Mouse (Mus musculus): ENCODE data around the gene Tlk1. TPM values are rescaled to one million over a fixed set of nuclear protein-coding genes. Genes with fewer than 3 reads are reported as not detected.
A peak's percentile ranks its signal among the peaks of the same experiment; 100 is the strongest.

Gene Tlk1
- 24.4 and 28.0 TPM in 2 replicates for polyA plus RNA-seq (2015; fragmentation: Nextera tagmentation; extraction: Ambion mirVana)

- H3K36me3 ChIP-seq, result no peaks in the 10 kb centered on the region
- peaks cover 22% of the 10 kb centered on the region for H3K4me1 ChIP-seq (replicated peaks)
- peak within 1 kb of the TSS; percentile 100 for H3K27ac ChIP-seq
- H3K9ac ChIP-seq, result peak within 1 kb of the TSS; percentile 100
- WGBS, result under 1% methylated on average over 52 of the region's 118 CpGs
- peak within 1 kb of the TSS; percentile 98 for H3K4me3 ChIP-seq
- H3K9me3 ChIP-seq (replicated peaks), result no peaks in the 10 kb centered on the region
- no peaks in the 10 kb centered on the region for H3K27me3 ChIP-seq
- H3K4me2 ChIP-seq, result peak within 1 kb of the TSS; percentile 67
- peak; percentile 88 for ATAC-seq (replicated peaks; ENCODE audit: insufficient number of reproducible peaks, insufficient read depth, low FRiP score, low read depth)
Measured at GRCm38 (mm10) chr2:70825371-70826051, at the start of gene Tlk1. TSS of gene Tlk1 (minus strand) at chr2:70825728.

- no peak overlapping the region for H3K27ac ChIP-seq
Measured at GRCm38 (mm10) chr2:70875129-70875528, 49.6 kb upstream of the Tlk1 start.

GRCm38 (mm10) chr2:70873168-70873567, 47.6 kb upstream of the Tlk1 start:
- Histone ChIP-seq H3K9me3 (replicated peaks) (no peaks in the 10 kb centered on the region), H3K4me3 (no peak overlapping the region), H3K36me3 (no peaks in the 10 kb centered on the region), H3K9ac (no peak overlapping the region), H3K4me2 (no peak overlapping the region), H3K4me1 (replicated peaks) (0 out of 2 replicates have a peak, but pooled peaks cover 3% of the 10 kb centered on the region), H3K27ac (no peak overlapping the region), H3K27me3 (no peaks in the 10 kb centered on the region)
- 77% methylated on average over 5 of the region's 5 CpGs for WGBS
- ATAC-seq (replicated peaks; ENCODE audit: insufficient number of reproducible peaks, insufficient read depth, low FRiP score, low read depth), result no peak

More at GRCm38 (mm10) chr2:70875129-70875528, 49.6 kb upstream of the Tlk1 start:
- H3K36me3 ChIP-seq, result no peaks in the 10 kb centered on the region
- no peak overlapping the region for H3K4me3 ChIP-seq
- H3K9ac ChIP-seq, result no peak overlapping the region
- peaks cover 4% of the 10 kb centered on the region; the same call in 1 of the 2 replicates for H3K9me3 ChIP-seq (replicated peaks)
- WGBS, result 76% methylated on average over 4 of the region's 4 CpGs
- ATAC-seq (replicated peaks; ENCODE audit: insufficient number of reproducible peaks, insufficient read depth, low FRiP score, low read depth), result no peak
- H3K27me3 ChIP-seq, result no peaks in the 10 kb centered on the region
- H3K4me2 ChIP-seq, result no peak overlapping the region
- H3K4me1 ChIP-seq (replicated peaks), result 0 out of 2 replicates have a peak, but pooled peaks cover 3% of the 10 kb centered on the region

GRCm38 (mm10) chr2:70871466-70872022, 46.0 kb upstream of the Tlk1 start:
- Histone ChIP-seq H3K4me2 (no peak overlapping the region), H3K4me1 (replicated peaks) (0 out of 2 replicates have a peak, but pooled peaks cover 3% of the 10 kb centered on the region), H3K27me3 (no peaks in the 10 kb centered on the region), H3K27ac (no peak overlapping the region), H3K4me3 (no peak overlapping the region), H3K9me3 (replicated peaks) (no peaks in the 10 kb centered on the region), H3K36me3 (no peaks in the 10 kb centered on the region), H3K9ac (no peak overlapping the region)
- WGBS, result 28% methylated on average over 8 of the region's 8 CpGs
- no peak for ATAC-seq (replicated peaks; ENCODE audit: insufficient number of reproducible peaks, insufficient read depth, low FRiP score, low read depth)

- H3K4me1 ChIP-seq (replicated peaks), result 0 out of 2 replicates have a peak, but pooled peaks cover 3% of the 10 kb centered on the region
- no peak overlapping the region for H3K9ac ChIP-seq
- 63% methylated on average over 6 of the region's 6 CpGs for WGBS
- H3K4me2 ChIP-seq, result no peak overlapping the region
- H3K4me3 ChIP-seq, result no peak overlapping the region
- no peak overlapping the region for H3K27ac ChIP-seq
- H3K27me3 ChIP-seq, result no peaks in the 10 kb centered on the region
- H3K9me3 ChIP-seq (replicated peaks), result no peaks in the 10 kb centered on the region
- H3K36me3 ChIP-seq, result no peaks in the 10 kb centered on the region
- no peak for ATAC-seq (replicated peaks; ENCODE audit: insufficient number of reproducible peaks, insufficient read depth, low FRiP score, low read depth)
Measured at GRCm38 (mm10) chr2:70870819-70871218, 45.3 kb upstream of the Tlk1 start.

- Histone ChIP-seq H3K27me3 (no peaks in the 10 kb centered on the region), H3K4me2 (no peak overlapping the region), H3K4me3 (no peak overlapping the region), H3K27ac (no peak overlapping the region), H3K9ac (no peak overlapping the region), H3K9me3 (replicated peaks) (no peaks in the 10 kb centered on the region), H3K4me1 (replicated peaks) (0 out of 2 replicates have a peak, but pooled peaks cover 3% of the 10 kb centered on the region), H3K36me3 (no peaks in the 10 kb centered on the region)
- ATAC-seq (replicated peaks; ENCODE audit: insufficient number of reproducible peaks, insufficient read depth, low FRiP score, low read depth), result no peak
- 74% methylated on average over 3 of the region's 3 CpGs for WGBS
Measured at GRCm38 (mm10) chr2:70869116-70869515, 43.6 kb upstream of the Tlk1 start.

- H3K9me3 ChIP-seq (replicated peaks), result no peaks in the 10 kb centered on the region
- 0 out of 2 replicates have a peak, but pooled peaks cover 3% of the 10 kb centered on the region for H3K4me1 ChIP-seq (replicated peaks)
- H3K4me2 ChIP-seq, result no peak overlapping the region
- ATAC-seq (replicated peaks; ENCODE audit: insufficient number of reproducible peaks, insufficient read depth, low FRiP score, low read depth), result no peak
- 72% methylated on average over 3 of the region's 3 CpGs for WGBS
- no peak overlapping the region for H3K4me3 ChIP-seq
- no peaks in the 10 kb centered on the region for H3K27me3 ChIP-seq
- H3K9ac ChIP-seq, result no peak overlapping the region
- no peak overlapping the region for H3K27ac ChIP-seq
- no peaks in the 10 kb centered on the region for H3K36me3 ChIP-seq
Measured at GRCm38 (mm10) chr2:70867231-70867630, 41.7 kb upstream of the Tlk1 start.

GRCm38 (mm10) chr2:70862881-70863280, 37.4 kb upstream of the Tlk1 start:
- Histone ChIP-seq H3K4me1 (replicated peaks) (no peaks in the 10 kb centered on the region), H3K4me2 (no peak overlapping the region), H3K27ac (no peak overlapping the region), H3K36me3 (no peaks in the 10 kb centered on the region), H3K4me3 (no peak overlapping the region), H3K9ac (no peak overlapping the region), H3K9me3 (replicated peaks) (no peaks in the 10 kb centered on the region), H3K27me3 (no peaks in the 10 kb centered on the region)
- ATAC-seq (replicated peaks; ENCODE audit: insufficient number of reproducible peaks, insufficient read depth, low FRiP score, low read depth), result no peak
- 75% methylated on average over 5 of the region's 5 CpGs for WGBS

- ATAC-seq (replicated peaks; ENCODE audit: insufficient number of reproducible peaks, insufficient read depth, low FRiP score, low read depth), result no peak
Measured at GRCm38 (mm10) chr2:70859740-70860139, 34.2 kb upstream of the Tlk1 start.

GRCm38 (mm10) chr2:70856971-70857370, 31.4 kb upstream of the Tlk1 start:
- H3K4me2 ChIP-seq, result no peak overlapping the region
- no peaks in the 10 kb centered on the region for H3K36me3 ChIP-seq
- no peaks in the 10 kb centered on the region for H3K27me3 ChIP-seq
- H3K9me3 ChIP-seq (replicated peaks), result no peaks in the 10 kb centered on the region
- ATAC-seq (replicated peaks; ENCODE audit: insufficient number of reproducible peaks, insufficient read depth, low FRiP score, low read depth), result no peak
- peaks cover 6% of the 10 kb centered on the region for H3K4me1 ChIP-seq (replicated peaks)
- WGBS, result 77% methylated on average over 3 of the region's 3 CpGs
- no peak overlapping the region for H3K27ac ChIP-seq
- H3K4me3 ChIP-seq, result no peak overlapping the region
- no peak overlapping the region for H3K9ac ChIP-seq

More at GRCm38 (mm10) chr2:70859740-70860139, 34.2 kb upstream of the Tlk1 start:
- H3K9me3 ChIP-seq (replicated peaks), result no peaks in the 10 kb centered on the region
- no peaks in the 10 kb centered on the region for H3K36me3 ChIP-seq
- H3K4me3 ChIP-seq, result no peak overlapping the region
- WGBS, result 93% methylated on average over 4 of the region's 4 CpGs
- no peak overlapping the region for H3K4me2 ChIP-seq
- no peaks in the 10 kb centered on the region for H3K4me1 ChIP-seq (replicated peaks)
- H3K9ac ChIP-seq, result no peak overlapping the region
- H3K27me3 ChIP-seq, result no peaks in the 10 kb centered on the region
- H3K27ac ChIP-seq, result no peak overlapping the region

- Histone ChIP-seq H3K4me1 (replicated peaks) (peaks cover 6% of the 10 kb centered on the region), H3K27me3 (no peaks in the 10 kb centered on the region), H3K4me2 (no peak overlapping the region), H3K27ac (no peak overlapping the region), H3K9me3 (replicated peaks) (no peaks in the 10 kb centered on the region), H3K4me3 (no peak overlapping the region), H3K9ac (no peak overlapping the region), H3K36me3 (no peaks in the 10 kb centered on the region)
- ATAC-seq (replicated peaks; ENCODE audit: insufficient number of reproducible peaks, insufficient read depth, low FRiP score, low read depth), result no peak
- 82% methylated on average over 8 of the region's 8 CpGs for WGBS
Measured at GRCm38 (mm10) chr2:70854231-70854888, 28.8 kb upstream of the Tlk1 start.

Measured in heart, embryonic 15.5 days (tissue).